Mouse (Mus musculus) MEL (cell line): ENCODE measurements around the gene Pakap. TPM values are rescaled to one million over a fixed set of nuclear protein-coding genes. Genes with fewer than 3 reads are reported as not detected.

ENCODE experiments used
- DNase-seq: peaks from one replicate; pipeline ENCODE4 v3.0.0; 2011; ENCODE audit warnings: low read depth, low spot score
- H3K27ac ChIP-seq: 2 replicates; pipeline ENCODE4 v1.5.1; 2012; ENCODE audit warnings: low read depth, mild to moderate bottlenecking, control low read depth, low read length, moderate library complexity; ENCODE audit not compliant: control insufficient read depth
- H3K27me3 ChIP-seq, 2 experiments: fragments of 150-350 bp in 1 of 2; sonication (generic) in 1 of 2; 2 replicates each; pipeline ENCODE4 v1.6.1; 2012; ENCODE audit warnings: low read length in 2 of 2, mild to moderate bottlenecking in 2 of 2, improper control_type of control experiment in 1 of 2, moderate library complexity in 1 of 2; ENCODE audit not compliant: insufficient read depth in 2 of 2, control insufficient read depth in 1 of 2
- H3K36me3 ChIP-seq, 2 experiments: 2 replicates each; pipeline ENCODE4 v1.6.1; 2012 to 2014; ENCODE audit warnings: low read length in 2 of 2, improper control_type of control experiment in 1 of 2, inconsistent platforms in 1 of 2, mild to moderate bottlenecking in 1 of 2; ENCODE audit not compliant: insufficient read depth in 2 of 2, control insufficient read depth in 1 of 2
- H3K4me1 ChIP-seq, 2 experiments: fragments of 150-350 bp in 1 of 2; sonication (generic) in 1 of 2; 2 replicates each; pipeline ENCODE4 v1.6.1; 2012; ENCODE audit warnings: low read length in 2 of 2, improper control_type of control experiment in 1 of 2, mild to moderate bottlenecking in 1 of 2; ENCODE audit not compliant: insufficient read depth in 2 of 2, control insufficient read depth in 1 of 2
- H3K4me3 ChIP-seq, 2 experiments: fragments of 150-350 bp in 1 of 2; sonication (generic) in 1 of 2; 2 replicates each; pipeline ENCODE4 v1.5.1; 2012; ENCODE audit warnings: low read depth in 2 of 2, low read length in 2 of 2, mild to moderate bottlenecking in 2 of 2, moderate library complexity in 2 of 2, control low read depth in 1 of 2, improper control_type of control experiment in 1 of 2; ENCODE audit not compliant: control insufficient read depth in 1 of 2, insufficient read depth in 1 of 2
- H3K79me2 ChIP-seq: 2 replicates; pipeline ENCODE4 v1.6.1; 2012; ENCODE audit warnings: mild to moderate bottlenecking, low read length, moderate library complexity; ENCODE audit not compliant: control insufficient read depth, poor library complexity, insufficient read depth
- H3K9ac ChIP-seq: 2 replicates; pipeline ENCODE4 v1.6.1; 2012; ENCODE audit warnings: low read depth, mild to moderate bottlenecking, control low read depth, low read length, moderate library complexity; ENCODE audit not compliant: control insufficient read depth, poor library complexity, severe bottlenecking
- H3K9me3 ChIP-seq: fragments of 150-350 bp; sonication (generic); replicated peaks from 2 replicates; pipeline ENCODE4 v1.6.1; 2012; ENCODE audit warnings: mild to moderate bottlenecking, low read length, improper control_type of control experiment, moderate library complexity; ENCODE audit not compliant: insufficient read depth
- BHLHE40 ChIP-seq: IDR thresholded peaks from 2 replicates; pipeline ENCODE4 v1.6.1; 2012; ENCODE audit warnings: low read depth, mild to moderate bottlenecking, inconsistent platforms, low read length, improper control_type of control experiment, borderline replicate concordance
- CHD2 ChIP-seq: IDR thresholded peaks from 2 replicates; pipeline ENCODE4 v1.6.1; 2011; ENCODE audit warnings: low read length, improper control_type of control experiment
- CTCF ChIP-seq, 3 experiments: IDR thresholded peaks in 2 of 3; conservative IDR thresholded peaks in 1 of 3; 2 replicates each; pipeline ENCODE4 v1.5.1; 2011 to 2012; ENCODE audit warnings: low read length in 3 of 3, low read depth in 2 of 3, mild to moderate bottlenecking in 2 of 3, improper control_type of control experiment in 1 of 3, inconsistent platforms in 1 of 3, mixed read lengths in 1 of 3, moderate library complexity in 1 of 3; ENCODE audit not compliant: control insufficient read depth in 1 of 3, insufficient read depth in 1 of 3, poor library complexity in 1 of 3, severe bottlenecking in 1 of 3
- ELF1 ChIP-seq: IDR thresholded peaks from 2 replicates; pipeline ENCODE4 v1.6.1; 2014; ENCODE audit warnings: low read depth, mild to moderate bottlenecking, inconsistent platforms, low read length, improper control_type of control experiment, moderate library complexity
- EP300 ChIP-seq, 2 experiments: IDR thresholded peaks; 2 replicates each; pipeline ENCODE4 v1.6.1; 2011; ENCODE audit warnings: improper control_type of control experiment in 2 of 2, low read length in 2 of 2, low read depth in 1 of 2, mild to moderate bottlenecking in 1 of 2
- GATA1 ChIP-seq: IDR thresholded peaks from 2 replicates; pipeline ENCODE4 v1.6.1; 2011; ENCODE audit warnings: low read depth, low read length, improper control_type of control experiment
- MAX ChIP-seq: IDR thresholded peaks from 2 replicates; pipeline ENCODE4 v1.6.1; 2011; ENCODE audit warnings: low read length, improper control_type of control experiment
- MEF2A ChIP-seq: IDR thresholded peaks from 2 replicates; pipeline ENCODE4 v1.6.1; 2014; ENCODE audit warnings: low read depth, mild to moderate bottlenecking, inconsistent platforms, low read length, improper control_type of control experiment; ENCODE audit not compliant: poor library complexity, insufficient replicate concordance, severe bottlenecking; ENCODE audit errors: extremely low read depth
- MXI1 ChIP-seq: IDR thresholded peaks from 2 replicates; pipeline ENCODE4 v1.6.1; 2011; ENCODE audit warnings: mild to moderate bottlenecking, low read depth, low read length, improper control_type of control experiment
- NELFE ChIP-seq: IDR thresholded peaks from 2 replicates; pipeline ENCODE4 v1.6.1; 2011; ENCODE audit warnings: low read depth, low read length, improper control_type of control experiment
- POLR2A ChIP-seq, 2 experiments: IDR thresholded peaks; 2 replicates each; pipeline ENCODE4 v1.6.1; 2011 to 2012; ENCODE audit warnings: low read length in 2 of 2, mild to moderate bottlenecking in 2 of 2, control low read depth in 1 of 2, improper control_type of control experiment in 1 of 2, low read depth in 1 of 2, moderate library complexity in 1 of 2; ENCODE audit not compliant: control insufficient read depth in 1 of 2, insufficient read depth in 1 of 2, poor library complexity in 1 of 2
- POLR2AphosphoS2 ChIP-seq: IDR thresholded peaks from 2 replicates; pipeline ENCODE4 v1.6.1; 2011; ENCODE audit warnings: low read length, improper control_type of control experiment
- POLR2AphosphoS5 ChIP-seq: IDR thresholded peaks from 2 replicates; pipeline ENCODE4 v1.6.1; 2012; ENCODE audit warnings: low read depth, borderline replicate concordance, mild to moderate bottlenecking, inconsistent platforms, low read length, moderate library complexity, mixed read lengths
- RCOR1 ChIP-seq: IDR thresholded peaks from 2 replicates; pipeline ENCODE4 v1.6.1; 2012; ENCODE audit warnings: low read depth, mild to moderate bottlenecking, inconsistent platforms, low read length, improper control_type of control experiment
- TAL1 ChIP-seq: IDR thresholded peaks from 2 replicates; pipeline ENCODE4 v1.6.1; 2012; ENCODE audit warnings: mild to moderate bottlenecking, inconsistent platforms, low read length, moderate library complexity, mixed read lengths
- TCF12 ChIP-seq: IDR thresholded peaks from 2 replicates; pipeline ENCODE4 v1.6.1; 2014; ENCODE audit warnings: low read depth, mild to moderate bottlenecking, inconsistent platforms, low read length, improper control_type of control experiment, moderate library complexity
- UBTF ChIP-seq: IDR thresholded peaks from 2 replicates; pipeline ENCODE4 v1.6.1; 2012; ENCODE audit warnings: low read depth, mild to moderate bottlenecking, inconsistent platforms, low read length, improper control_type of control experiment, moderate library complexity, borderline replicate concordance; ENCODE audit not compliant: insufficient read depth
- USF1 ChIP-seq: IDR thresholded peaks from 2 replicates; pipeline ENCODE4 v1.6.1; 2014; ENCODE audit warnings: low read depth, mild to moderate bottlenecking, inconsistent platforms, low read length, improper control_type of control experiment, moderate library complexity
- USF2 ChIP-seq, 2 experiments: IDR thresholded peaks; 2 replicates each; pipeline ENCODE4 v1.6.1; 2011 to 2012; ENCODE audit warnings: improper control_type of control experiment in 2 of 2, low read length in 2 of 2, borderline replicate concordance in 1 of 2, inconsistent platforms in 1 of 2, low read depth in 1 of 2, mild to moderate bottlenecking in 1 of 2; ENCODE audit not compliant: insufficient read depth in 1 of 2
- ZKSCAN1 ChIP-seq: IDR thresholded peaks from 2 replicates; pipeline ENCODE4 v1.6.1; 2012; ENCODE audit warnings: low read depth, mild to moderate bottlenecking, inconsistent platforms, low read length, improper control_type of control experiment, moderate library complexity
- polyA plus RNA-seq, 2 experiments: library from polyadenylated mRNA; stranded (reverse) in 1 of 2; unstranded in 1 of 2; fragments of >175 nt in 1 of 2; fragments of >200 nt in 1 of 2; gene quantifications; 2 replicates each; pipeline versions ENCODE4 v1.2.1 to v1.2.4; 2012; ENCODE audit warnings: low replicate concordance in 2 of 2, low read depth in 1 of 2; ENCODE audit not compliant: insufficient read length in 2 of 2, insufficient read depth in 1 of 2, missing spikeins in 1 of 2
- total RNA-seq: library from RNA; depleted of rRNA; stranded (reverse); fragments of 300-350 nt; gene quantifications from 2 replicates; pipeline ENCODE4 v1.2.3, GENCODE M21; 2012

The Pakap gene
- total and polyA plus RNA-seq, 3 experiments, result not detected

DNA sequence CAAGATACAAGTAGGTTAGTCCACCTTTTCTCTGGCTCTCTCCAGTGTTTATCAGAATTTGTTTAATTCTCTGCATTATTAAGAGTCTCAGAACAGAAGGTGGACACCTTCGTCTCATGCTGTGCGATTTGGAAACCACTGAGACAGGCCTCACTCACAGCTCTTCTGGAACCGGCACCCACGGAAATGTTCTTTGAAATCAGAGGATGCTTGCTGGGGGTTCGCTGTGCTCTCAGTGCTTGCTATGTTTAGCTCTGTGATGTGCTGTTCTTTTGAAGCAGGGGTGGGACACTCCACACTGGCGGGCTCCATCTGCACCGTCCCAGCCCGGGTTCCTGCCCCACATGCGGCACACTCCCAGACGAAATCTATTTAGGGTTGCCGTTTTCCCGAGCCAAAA is 88.4 kb downstream of the Pakap start:
- no peak for DNase-seq
- Histone ChIP-seq H3K79me2 (no peaks in the 10 kb centered on the region), H3K36me3 (no peaks in the 10 kb centered on the region), H3K9ac (no peak overlapping the region), H3K9me3 (no peaks in the 10 kb centered on the region), H3K27me3 (no peaks in the 10 kb centered on the region; a peak in 1 of 4 replicates), H3K4me1 (no peaks in the 10 kb centered on the region), H3K4me3 (no peak overlapping the region), H3K27ac (no peak overlapping the region)
- TF ChIP-seq USF2 (IDR thresholded peaks at IDR 0.05; ENCODE audit: borderline replicate concordance in 1 of 2, insufficient read depth in 1 of 2, low read depth in 1 of 2, low read length in 2 of 2), result no peak

DNA sequence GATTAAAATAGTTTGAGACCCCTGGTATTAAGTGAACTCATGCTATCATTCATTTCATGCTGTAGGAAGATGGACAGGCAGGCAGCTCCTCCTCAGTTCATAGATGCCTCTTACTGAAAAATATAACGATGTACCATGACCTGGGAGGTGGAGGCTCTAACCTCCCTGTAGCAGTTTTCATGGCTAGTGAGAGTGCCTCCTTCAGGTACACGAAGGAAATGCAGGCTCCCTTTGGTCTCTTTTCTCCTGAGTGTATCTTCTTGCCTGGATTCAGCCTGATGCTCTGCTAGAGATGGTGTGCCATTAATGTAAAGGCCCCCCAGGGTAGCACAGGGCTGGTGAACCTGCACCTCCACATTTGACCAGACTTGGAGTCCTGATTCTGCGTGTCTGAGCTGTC is 88.9 kb downstream of the Pakap start:
- no peaks in the 10 kb centered on the region for H3K9me3 ChIP-seq
- TF ChIP-seq GATA1, result no peak
- peak in 1 of 3 experiments; percentile 22; a peak in 2 of 6 replicates for TF ChIP-seq CTCF (IDR thresholded peaks at IDR 0.05 in 2 of 3, conservative IDR thresholded peaks at IDR 0.05 in 1 of 3; ENCODE audit: control insufficient read depth in 1 of 3, insufficient read depth in 1 of 3, low read depth in 2 of 3, low read length in 3 of 3, poor library complexity in 1 of 3, severe bottlenecking in 1 of 3)
- TF ChIP-seq EP300 (IDR thresholded peaks at IDR 0.05; ENCODE audit: low read depth in 1 of 2, low read length in 2 of 2), result no peak
- TF ChIP-seq, all 39 proteins: peak for 1
- no peaks in the 10 kb centered on the region for H3K4me1 ChIP-seq
- H3K79me2 ChIP-seq, result no peaks in the 10 kb centered on the region
- no peak overlapping the region for H3K27ac ChIP-seq
- no peak overlapping the region for H3K9ac ChIP-seq
- H3K27me3 ChIP-seq, result no peaks in the 10 kb centered on the region
- H3K4me3 ChIP-seq, result no peak overlapping the region
- H3K36me3 ChIP-seq, result no peaks in the 10 kb centered on the region
- no peak for DNase-seq

DNA sequence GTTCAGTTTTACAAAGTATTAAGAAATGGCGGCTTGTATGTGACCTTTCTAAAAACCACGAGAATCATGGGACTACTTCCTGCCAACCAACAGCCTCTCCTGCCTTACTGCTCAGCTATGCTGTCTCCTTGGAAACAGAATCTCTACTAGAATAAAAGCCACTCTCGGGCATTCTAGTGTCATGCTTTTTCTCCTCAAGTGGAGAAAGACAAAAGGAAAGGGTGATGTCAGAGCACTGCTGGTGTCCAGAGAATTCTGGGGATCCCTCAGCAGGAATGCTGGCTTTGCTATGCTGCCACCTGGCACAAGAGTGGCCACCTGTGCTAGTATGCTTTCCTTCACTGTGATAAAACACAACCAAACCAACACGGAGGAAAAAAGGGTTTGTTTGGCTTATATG is 92.5 kb downstream of the Pakap start:
- peaks cover 5 to 9% of the 10 kb centered on the region in 2 experiments; a peak in 3 of 4 replicates for H3K27me3 ChIP-seq
- no peak for DNase-seq
- no peaks in the 10 kb centered on the region for H3K79me2 ChIP-seq
- H3K36me3 ChIP-seq, result no peaks in the 10 kb centered on the region
- no peak overlapping the region for H3K9ac ChIP-seq
- TF ChIP-seq EP300 (IDR thresholded peaks at IDR 0.05; ENCODE audit: low read depth in 1 of 2, low read length in 2 of 2), result no peak
- no peak for TF ChIP-seq USF1
- no peak for TF ChIP-seq MEF2A
- TF ChIP-seq RCOR1, result no peak
- no peak for TF ChIP-seq NELFE
- TF ChIP-seq MXI1, result no peak
- TF ChIP-seq ELF1, result no peak
- no peak for TF ChIP-seq BHLHE40
- TF ChIP-seq POLR2AphosphoS5, result no peak
- no peak for TF ChIP-seq MAX
- TF ChIP-seq POLR2A (IDR thresholded peaks at IDR 0.05; ENCODE audit: control insufficient read depth in 1 of 2, insufficient read depth in 1 of 2, low read depth in 1 of 2, low read length in 2 of 2, poor library complexity in 1 of 2), result no peak
- TF ChIP-seq POLR2AphosphoS2, result no peak
- no peak for TF ChIP-seq TCF12
- no peak for TF ChIP-seq TAL1
- no peak for TF ChIP-seq UBTF
- TF ChIP-seq ZKSCAN1, result no peak
- TF ChIP-seq CHD2, result no peak
- no peak overlapping the region for H3K27ac ChIP-seq
- H3K4me3 ChIP-seq, result no peak overlapping the region
- no peaks in the 10 kb centered on the region for H3K4me1 ChIP-seq
- no peaks in the 10 kb centered on the region for H3K9me3 ChIP-seq
